Mouse (Mus musculus) hindbrain, embryonic 15.5 days (tissue): ENCODE measurements around the gene Ypel1. TPM values are rescaled to one million over a fixed set of nuclear protein-coding genes. Genes with fewer than 3 reads are reported as not detected.

Experiments used
- ATAC-seq: fragments of 200-750 bp; cut with Nextera tagmentation; 2 replicates; pipeline ENCODE4 v1.8.0; 2017; ENCODE audit warnings: low read depth, moderate number of reproducible peaks, moderate TSS enrichment; ENCODE audit not compliant: low FRiP score
- H3K27ac ChIP-seq: fragments of 300-500 bp; sonication (generic); replicated peaks from 2 replicates; pipeline ENCODE4 v1.5.1; 2015; ENCODE audit warnings: mild to moderate bottlenecking, inconsistent platforms
- H3K27me3 ChIP-seq: fragments of 300-500 bp; sonication (generic); 2 replicates; pipeline ENCODE4 v1.6.1; 2015; ENCODE audit warnings: control low read depth, inconsistent platforms
- H3K36me3 ChIP-seq: fragments of 300-500 bp; sonication (generic); 2 replicates; pipeline ENCODE4 v1.6.1; 2015; ENCODE audit warnings: control low read depth, inconsistent platforms
- H3K4me1 ChIP-seq: fragments of 300-500 bp; sonication (generic); replicated peaks from 2 replicates; pipeline ENCODE4 v1.6.1; 2015; ENCODE audit warnings: control low read depth, inconsistent platforms
- H3K4me2 ChIP-seq: fragments of 300-500 bp; sonication (generic); 2 replicates; pipeline ENCODE4 v1.6.1; 2015; ENCODE audit warnings: moderate library complexity, mild to moderate bottlenecking, inconsistent platforms
- H3K4me3 ChIP-seq: fragments of 300-500 bp; sonication (generic); 2 replicates; pipeline ENCODE4 v1.5.1; 2015; ENCODE audit warnings: mild to moderate bottlenecking, inconsistent platforms
- H3K9ac ChIP-seq: fragments of 300-500 bp; sonication (generic); 2 replicates; pipeline ENCODE4 v1.6.1; 2015; ENCODE audit warnings: inconsistent platforms
- H3K9me3 ChIP-seq: fragments of 300-500 bp; sonication (generic); 2 replicates; pipeline ENCODE4 v1.6.1; 2016; ENCODE audit warnings: control low read depth, inconsistent platforms
- WGBS: fragments of 180-500 bp; shearing (Covaris S2); methylation state at CpG from one replicate; pipeline ENCODE4 v1.1.7; 2015; 5-methylcytosine and 5-hydroxymethylcytosine counted together
- polyA plus RNA-seq: library from polyadenylated mRNA; unstranded; fragments of >200 nt; fragmentation: Nextera tagmentation; extraction: Ambion mirVana; gene quantifications from 2 replicates; pipeline ENCODE4 v1.2.1, GENCODE M21; 2015

Gene Ypel1
- polyA plus RNA-seq, result 120 and 131 TPM in 2 replicates

GRCm38 (mm10) chr16:17069511-17070443 lies at the start of gene Ypel1:
Ypel1 (plus strand) TSS chr16:17069696.
- Histone ChIP-seq H3K4me1 (peaks cover 28% of the 10 kb centered on the region), H3K36me3 (peaks cover 4% of the 10 kb centered on the region; the same call in 1 of the 2 replicates), H3K4me3 (peak within 1 kb of the TSS; percentile 87), H3K9ac (peak within 1 kb of the TSS; percentile 86), H3K27me3 (no peaks in the 10 kb centered on the region), H3K4me2 (peak within 1 kb of the TSS; percentile 76), H3K27ac (peak within 1 kb of the TSS; percentile 91), H3K9me3 (no peaks in the 10 kb centered on the region)
- peak; percentile 96 for ATAC-seq
- WGBS, result under 1% methylated on average over 75 of the region's 76 CpGs

- 74% methylated on average over 3 of the region's 3 CpGs for WGBS
- no peaks in the 10 kb centered on the region for H3K27me3 ChIP-seq
- no peaks in the 10 kb centered on the region for H3K9me3 ChIP-seq
- ATAC-seq, result no peak
- no peak overlapping the region for H3K27ac ChIP-seq
- H3K4me3 ChIP-seq, result no peak overlapping the region
- no peak overlapping the region for H3K4me2 ChIP-seq
- no peaks in the 10 kb centered on the region for H3K4me1 ChIP-seq
- peaks cover 47% of the 10 kb centered on the region for H3K36me3 ChIP-seq
- no peak overlapping the region for H3K9ac ChIP-seq
Measured at GRCm38 (mm10) chr16:17024469-17025148, 44.9 kb upstream of the Ypel1 start.

GRCm38 (mm10) chr16:17029971-17030695 lies 39.4 kb upstream of the Ypel1 start:
- no peak overlapping the region for H3K27ac ChIP-seq

GRCm38 (mm10) chr16:17033754-17034153 lies 35.7 kb upstream of the Ypel1 start:
- ATAC-seq, result no peak
- H3K27ac ChIP-seq, result no peak overlapping the region
- WGBS, result 99% methylated on average over 2 of the region's 2 CpGs
- no peaks in the 10 kb centered on the region for H3K9me3 ChIP-seq
- no peak overlapping the region for H3K4me2 ChIP-seq
- H3K4me1 ChIP-seq, result no peaks in the 10 kb centered on the region
- H3K4me3 ChIP-seq, result no peak overlapping the region
- peaks cover 51% of the 10 kb centered on the region for H3K36me3 ChIP-seq
- H3K9ac ChIP-seq, result no peak overlapping the region
- H3K27me3 ChIP-seq, result no peaks in the 10 kb centered on the region

More at GRCm38 (mm10) chr16:17029971-17030695, 39.4 kb upstream of the Ypel1 start:
- no peaks in the 10 kb centered on the region for H3K4me1 ChIP-seq
- H3K9me3 ChIP-seq, result no peaks in the 10 kb centered on the region
- H3K4me2 ChIP-seq, result no peak overlapping the region
- no peak for ATAC-seq
- 54% methylated on average over 4 of the region's 4 CpGs for WGBS
- peaks cover 45% of the 10 kb centered on the region for H3K36me3 ChIP-seq
- no peaks in the 10 kb centered on the region for H3K27me3 ChIP-seq
- H3K9ac ChIP-seq, result no peak overlapping the region
- H3K4me3 ChIP-seq, result no peak overlapping the region

- Histone ChIP-seq H3K27ac (no peak overlapping the region), H3K36me3 (peaks cover 82% of the 10 kb centered on the region)
Measured at GRCm38 (mm10) chr16:17040716-17041115, 28.8 kb upstream of the Ypel1 start.

GRCm38 (mm10) chr16:17041417-17041816 lies 28.1 kb upstream of the Ypel1 start:
- Histone ChIP-seq H3K9me3 (no peaks in the 10 kb centered on the region), H3K4me3 (no peak overlapping the region), H3K36me3 (peaks cover 75% of the 10 kb centered on the region), H3K27me3 (no peaks in the 10 kb centered on the region), H3K27ac (no peak overlapping the region), H3K4me1 (no peaks in the 10 kb centered on the region), H3K4me2 (no peak overlapping the region), H3K9ac (no peak overlapping the region)
- ATAC-seq, result no peak
- 87% methylated on average over 1 of the region's 1 CpGs for WGBS

More at GRCm38 (mm10) chr16:17040716-17041115, 28.8 kb upstream of the Ypel1 start:
- WGBS, result 98% methylated on average over 3 of the region's 3 CpGs
- Histone ChIP-seq H3K9me3 (no peaks in the 10 kb centered on the region), H3K4me1 (no peaks in the 10 kb centered on the region), H3K27me3 (no peaks in the 10 kb centered on the region), H3K9ac (no peak overlapping the region), H3K4me3 (no peak overlapping the region), H3K4me2 (no peak overlapping the region)
- no peak for ATAC-seq

- no peaks in the 10 kb centered on the region for H3K27me3 ChIP-seq
- H3K36me3 ChIP-seq, result peaks cover 62% of the 10 kb centered on the region
- H3K4me1 ChIP-seq, result no peaks in the 10 kb centered on the region
- no peak overlapping the region for H3K4me3 ChIP-seq
- H3K27ac ChIP-seq, result no peak overlapping the region
- WGBS, result 69% methylated on average over 3 of the region's 3 CpGs
- no peak overlapping the region for H3K4me2 ChIP-seq
- H3K9me3 ChIP-seq, result no peaks in the 10 kb centered on the region
- H3K9ac ChIP-seq, result no peak overlapping the region
- ATAC-seq, result no peak
Measured at GRCm38 (mm10) chr16:17044320-17044719, 25.2 kb upstream of the Ypel1 start.

GRCm38 (mm10) chr16:17045287-17045686 lies 24.2 kb upstream of the Ypel1 start:
- Histone ChIP-seq H3K4me2 (no peak overlapping the region), H3K27ac (no peak overlapping the region; the same call in 1 of the 2 replicates), H3K4me1 (no peaks in the 10 kb centered on the region), H3K27me3 (no peaks in the 10 kb centered on the region), H3K36me3 (peaks cover 57% of the 10 kb centered on the region), H3K9me3 (no peaks in the 10 kb centered on the region), H3K9ac (no peak overlapping the region), H3K4me3 (no peak overlapping the region)
- 25% methylated on average over 3 of the region's 3 CpGs for WGBS
- no peak for ATAC-seq

- WGBS, result 100% methylated on average over 1 of the region's 1 CpGs
- Histone ChIP-seq H3K27ac (no peak overlapping the region), H3K9me3 (no peaks in the 10 kb centered on the region), H3K4me1 (no peaks in the 10 kb centered on the region), H3K4me2 (no peak overlapping the region), H3K36me3 (0 out of 2 replicates have a peak, but pooled peaks cover 19% of the 10 kb centered on the region), H3K4me3 (no peak overlapping the region), H3K9ac (no peak overlapping the region), H3K27me3 (no peaks in the 10 kb centered on the region)
- no peak for ATAC-seq
Measured at GRCm38 (mm10) chr16:17049886-17050285, 19.6 kb upstream of the Ypel1 start.

- peaks cover 9% of the 10 kb centered on the region for H3K4me1 ChIP-seq
- H3K9me3 ChIP-seq, result no peaks in the 10 kb centered on the region
- no peak overlapping the region for H3K27ac ChIP-seq
- H3K36me3 ChIP-seq, result 0 out of 2 replicates have a peak, but pooled peaks cover 14% of the 10 kb centered on the region
- no peak for ATAC-seq
- H3K27me3 ChIP-seq, result no peaks in the 10 kb centered on the region
- H3K4me3 ChIP-seq, result no peak overlapping the region
- no peak overlapping the region for H3K4me2 ChIP-seq
- H3K9ac ChIP-seq, result no peak overlapping the region
- 81% methylated on average over 7 of the region's 7 CpGs for WGBS
Measured at GRCm38 (mm10) chr16:17052087-17052486, 17.4 kb upstream of the Ypel1 start.

- no peak overlapping the region for H3K9ac ChIP-seq
- 0 out of 2 replicates have a peak overlapping the region, but pooled peaks have one; percentile 12 for H3K27ac ChIP-seq
- peaks cover 9% of the 10 kb centered on the region for H3K4me1 ChIP-seq
- H3K9me3 ChIP-seq, result no peaks in the 10 kb centered on the region
- H3K4me3 ChIP-seq, result no peak overlapping the region
- H3K36me3 ChIP-seq, result 0 out of 2 replicates have a peak, but pooled peaks cover 4% of the 10 kb centered on the region
- no peaks in the 10 kb centered on the region for H3K27me3 ChIP-seq
- peak; percentile 40; the same call in 1 of the 2 replicates for ATAC-seq
- WGBS, result 53% methylated on average over 3 of the region's 3 CpGs
- no peak overlapping the region for H3K4me2 ChIP-seq
Measured at GRCm38 (mm10) chr16:17053903-17054302, 15.6 kb upstream of the Ypel1 start.
